Mouse (Mus musculus): Measurements from ENCODE around the gene Acot2.

- TF ChIP-seq CTCF (IDR thresholded peaks at IDR 0.05; ENCODE audit: borderline replicate concordance, insufficient read depth, low read depth, low read length) (no peak), POLR2A (IDR thresholded peaks at IDR 0.05; ENCODE audit: borderline replicate concordance, insufficient read depth, low read length) (no peak)
Measured at GRCm38 (mm10) chr12:84008729-84009128, 21.1 kb downstream of the Acot2 start.

Measured in cerebellum, adult 2 months (tissue).